Mouse (Mus musculus) embryonic fibroblast, embryonic 13.5 days (primary cell): ENCODE data around the gene H2-Ob.

Experiments used
- CTCF ChIP-seq: IDR thresholded peaks from 2 replicates; pipeline ENCODE4 v1.5.1; 2011; ENCODE audit warnings: mild to moderate bottlenecking, control low read depth, low read length, moderate library complexity, borderline replicate concordance; ENCODE audit not compliant: insufficient read depth
- POLR2A ChIP-seq: IDR thresholded peaks from 2 replicates; pipeline ENCODE4 v1.6.1; 2011; ENCODE audit warnings: low read depth, mild to moderate bottlenecking, control low read depth, low read length, moderate library complexity

- no peak for TF ChIP-seq POLR2A
- TF ChIP-seq CTCF, result no peak
Observed at GRCm38 (mm10) chr17:34261502-34261901, 22.8 kb downstream of the H2-Ob start.
